Mouse (Mus musculus) cortical plate, adult 2 months (tissue): ENCODE results near the gene Mettl7a1.

ENCODE experiments used
- CTCF ChIP-seq: fragments of 200-500 bp; IDR thresholded peaks from 2 replicates; pipeline ENCODE4 v1.5.1; 2011; ENCODE audit warnings: mild to moderate bottlenecking, control low read depth, low read length; ENCODE audit not compliant: insufficient read depth; ENCODE audit errors: extremely low read depth
- POLR2A ChIP-seq: fragments of 200-500 bp; IDR thresholded peaks from 2 replicates; pipeline ENCODE4 v1.6.1; 2011; ENCODE audit warnings: mild to moderate bottlenecking, low read length, control low read depth; ENCODE audit not compliant: insufficient read depth; ENCODE audit errors: extremely low read depth

DNA sequence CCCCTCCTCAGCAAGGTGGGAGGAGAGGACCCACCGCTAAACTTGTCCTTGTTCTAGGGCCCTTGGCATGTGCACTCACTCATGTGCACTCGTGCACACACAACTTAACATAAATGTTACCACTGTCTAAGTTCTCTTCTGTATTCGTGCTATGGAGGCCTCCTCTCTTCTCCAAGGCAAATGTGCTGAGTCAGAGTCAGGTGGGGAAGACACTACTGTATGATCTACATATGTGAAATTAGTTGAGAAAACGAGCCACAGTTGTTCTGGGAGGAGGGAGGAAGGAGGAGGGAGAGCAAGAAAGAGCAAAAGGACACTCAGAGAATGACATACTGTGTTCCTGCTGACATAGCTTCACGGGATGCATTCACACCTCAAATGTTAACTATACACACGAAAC, 3.4 kb upstream of the Mettl7a1 start:
- no peak for TF ChIP-seq CTCF
- no peak for TF ChIP-seq POLR2A
